Comparison of ENCODE assay signal across 13 mouse cellular contexts in the genomic region with DNA sequence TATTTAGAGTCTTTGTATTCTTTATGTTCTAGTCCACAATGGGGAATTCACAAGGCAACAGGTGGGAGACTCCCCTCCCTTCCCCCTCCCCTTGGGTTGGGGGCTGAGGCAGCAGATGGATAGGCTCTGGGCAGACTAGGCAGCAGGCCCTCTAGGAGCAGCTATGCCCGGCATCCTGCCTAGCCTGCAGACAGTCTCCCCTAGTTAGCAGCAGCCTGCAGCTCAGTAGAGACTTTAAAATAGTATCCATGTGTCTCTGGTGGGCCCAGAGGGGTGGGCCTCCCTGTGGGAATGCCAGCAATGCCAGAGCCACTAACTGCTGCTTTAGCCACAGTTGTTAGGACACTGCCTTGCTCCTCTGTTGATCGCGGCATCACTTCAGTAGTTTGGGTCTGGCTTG. TPM values are rescaled to one million over a fixed set of nuclear protein-coding genes. Genes with fewer than 3 reads are reported as not detected.
A peak's percentile ranks its signal among the peaks of the same experiment; 100 is the strongest.
DNase-seq lines count a peak whose midpoint lies in the region; ATAC-seq and TF ChIP-seq lines count a peak whose summit lies in the region.
"Had no signal": no experiment of that assay in that cellular context is flagged by ENCODE, and none has a peak within 500 bp of the region (broad histone marks: within the 10 kb centered on the region; RNA-seq: fewer than 3 reads in every experiment).

No protein-coding gene starts in this region.

- no peaks in the 10 kb centered on the region for H3K27me3 ChIP-seq in heart, embryonic 10.5 days (ENCODE audit: insufficient read depth, poor library complexity, severe bottlenecking)
- H3K27me3 ChIP-seq in heart, postnatal 0 days (ENCODE audit: control insufficient read depth, insufficient read depth, low read length) = no peaks in the 10 kb centered on the region
- no peaks in the 10 kb centered on the region for H3K27me3 ChIP-seq in midbrain, embryonic 14.5 days (ENCODE audit: control insufficient read depth, insufficient read depth, low read length)
- H3K27me3 ChIP-seq in midbrain, embryonic 13.5 days = no peaks in the 10 kb centered on the region
- no peaks in the 10 kb centered on the region for H3K27me3 ChIP-seq in hindbrain, embryonic 13.5 days
- H3K27me3 ChIP-seq: neural tube, embryonic 12.5 days had no signal

- no peaks in the 10 kb centered on the region for H3K9me3 ChIP-seq in heart, embryonic 10.5 days
- no peaks in the 10 kb centered on the region for H3K9me3 ChIP-seq in heart, postnatal 0 days (replicated peaks; ENCODE audit: control insufficient read depth, low read length)
- no peaks in the 10 kb centered on the region for H3K9me3 ChIP-seq in midbrain, embryonic 14.5 days (ENCODE audit: control insufficient read depth, low read length)
- H3K9me3 ChIP-seq in midbrain, embryonic 13.5 days = no peaks in the 10 kb centered on the region
- no peaks in the 10 kb centered on the region for H3K9me3 ChIP-seq in hindbrain, embryonic 13.5 days
- H3K9me3 ChIP-seq: neural tube, embryonic 12.5 days had no signal

- no peak for ATAC-seq in heart, postnatal 0 days (ENCODE audit: insufficient read depth, low read depth)
- no peak for ATAC-seq in midbrain, embryonic 14.5 days (ENCODE audit: low FRiP score, low TSS enrichment)
- no peak for ATAC-seq in midbrain, embryonic 13.5 days
- no peak for ATAC-seq in hindbrain, embryonic 13.5 days (ENCODE audit: low FRiP score)

- WGBS in heart, embryonic 10.5 days = 69% methylated on average over 3 of the region's 3 CpGs
- 33% methylated on average over 3 of the region's 3 CpGs for WGBS in heart, postnatal 0 days
- 84% methylated on average over 3 of the region's 3 CpGs for WGBS in midbrain, embryonic 14.5 days
- 89% methylated on average over 3 of the region's 3 CpGs for WGBS in midbrain, embryonic 13.5 days
- 88% methylated on average over 3 of the region's 3 CpGs for WGBS in hindbrain, embryonic 13.5 days

- no peak for TF ChIP-seq EP300 in heart, postnatal 0 days (IDR thresholded peaks at IDR 0.05; ENCODE audit: low read depth)

- no peak for DNase-seq in heart, embryonic 10.5 days (ENCODE audit: low spot score)
- no peak for DNase-seq in heart, adult 9 months (ENCODE audit: low spot score in 2 of 2)
- no peak for DNase-seq in heart, postnatal 0 days (ENCODE audit: low spot score)
- DNase-seq in heart, postnatal 4 days = no peak
- peak; percentile 3 for DNase-seq in midbrain, embryonic 14.5 days
- DNase-seq: kidney, adult 18-20 months; lung, embryonic 14.5 days; lung, postnatal 4 days had no signal

- no peak overlapping the region for H3K4me3 ChIP-seq in heart, embryonic 10.5 days
- H3K4me3 ChIP-seq in heart, postnatal 0 days (ENCODE audit: low read depth, low read length) = no peak overlapping the region
- no peak overlapping the region for H3K4me3 ChIP-seq in midbrain, embryonic 14.5 days (replicated peaks; ENCODE audit: low read depth, low read length)
- H3K4me3 ChIP-seq in midbrain, embryonic 13.5 days (replicated peaks) = no peak overlapping the region
- no peak overlapping the region for H3K4me3 ChIP-seq in hindbrain, embryonic 13.5 days
- H3K4me3 ChIP-seq: neural tube, embryonic 12.5 days had no signal

- peak overlapping the region; percentile 83 for H3K27ac ChIP-seq in heart, embryonic 10.5 days
- H3K27ac ChIP-seq in heart, postnatal 0 days (ENCODE audit: low read depth) = no peak overlapping the region
- no peak overlapping the region for H3K27ac ChIP-seq in midbrain, embryonic 14.5 days (replicated peaks; ENCODE audit: low read depth, low read length)
- H3K27ac ChIP-seq in midbrain, embryonic 13.5 days = no peak overlapping the region
- H3K27ac ChIP-seq in hindbrain, embryonic 13.5 days = no peak overlapping the region
- H3K27ac ChIP-seq: kidney, postnatal 0 days; neural tube, embryonic 12.5 days had no signal

- H3K4me2 ChIP-seq in heart, postnatal 0 days (ENCODE audit: low read depth, low read length) = no peak overlapping the region
- no peak overlapping the region for H3K4me2 ChIP-seq in midbrain, embryonic 14.5 days (ENCODE audit: low read length)
- no peak overlapping the region for H3K4me2 ChIP-seq in midbrain, embryonic 13.5 days (replicated peaks)
- H3K4me2 ChIP-seq in hindbrain, embryonic 13.5 days = no peak overlapping the region
- H3K4me2 ChIP-seq: liver, embryonic 11.5 days; lung, embryonic 14.5 days; neural tube, embryonic 12.5 days had no signal

- no peak for TF ChIP-seq CTCF in heart, postnatal 0 days (IDR thresholded peaks at IDR 0.05; ENCODE audit: low read depth)

- peaks cover 32% of the 10 kb centered on the region for H3K4me1 ChIP-seq in heart, embryonic 10.5 days
- peaks cover 17% of the 10 kb centered on the region for H3K4me1 ChIP-seq in heart, postnatal 0 days (ENCODE audit: control insufficient read depth, insufficient read depth)
- H3K4me1 ChIP-seq in midbrain, embryonic 14.5 days (ENCODE audit: control insufficient read depth, insufficient read depth, low read length) = no peaks in the 10 kb centered on the region
- peaks cover 8% of the 10 kb centered on the region; the same call in 1 of the 2 replicates for H3K4me1 ChIP-seq in midbrain, embryonic 13.5 days (replicated peaks)
- peaks cover 14% of the 10 kb centered on the region; the same call in 1 of the 2 replicates for H3K4me1 ChIP-seq in hindbrain, embryonic 13.5 days (replicated peaks)
- H3K4me1 ChIP-seq: neural tube, embryonic 12.5 days had no signal

- peaks cover 92% of the 10 kb centered on the region for H3K36me3 ChIP-seq in heart, embryonic 10.5 days
- peaks cover 90% of the 10 kb centered on the region for H3K36me3 ChIP-seq in heart, postnatal 0 days (replicated peaks; ENCODE audit: control insufficient read depth, insufficient read depth, low read length)
- peaks cover 92% of the 10 kb centered on the region for H3K36me3 ChIP-seq in midbrain, embryonic 14.5 days (ENCODE audit: control insufficient read depth, insufficient read depth, low read length)
- H3K36me3 ChIP-seq in midbrain, embryonic 13.5 days = peaks cover 97% of the 10 kb centered on the region
- peaks cover 97% of the 10 kb centered on the region for H3K36me3 ChIP-seq in hindbrain, embryonic 13.5 days

- H3K9ac ChIP-seq in heart, postnatal 0 days (replicated peaks; ENCODE audit: low read depth, low read length) = 0 out of 2 replicates have a peak overlapping the region, but pooled peaks have one; percentile 3
- H3K9ac ChIP-seq in midbrain, embryonic 14.5 days (replicated peaks; ENCODE audit: low read length) = no peak overlapping the region
- no peak overlapping the region for H3K9ac ChIP-seq in midbrain, embryonic 13.5 days (replicated peaks)
- H3K9ac ChIP-seq in hindbrain, embryonic 13.5 days = no peak overlapping the region
- H3K9ac ChIP-seq: lung, embryonic 14.5 days; neural tube, embryonic 12.5 days had no signal

RNA-seq across cellular contexts. Expression of a gene that starts 8.4 kb away (rescaled TPM):
- 4.5 and 7.2 TPM in 2 replicates for polyA plus RNA-seq in heart, embryonic 10.5 days (2016; fragmentation: Nextera tagmentation; extraction: Ambion mirVana)
- 3.3 and 7.4 TPM in 2 replicates for total RNA-seq in heart, postnatal 0 days (2014; rRNA removed; ENCODE audit: low replicate concordance)
- polyA plus RNA-seq in heart, postnatal 0 days (2015; fragmentation: Nextera tagmentation; extraction: Ambion mirVana) = 1.8 and 2.4 TPM in 2 replicates
- 1 to 10 TPM; 1.2 to 1.7 TPM for total RNA-seq in heart, postnatal 4 days (2021)
- 8.7 and 11.9 TPM in 2 replicates for polyA plus RNA-seq in midbrain, embryonic 14.5 days (2014; fragmentation: Nextera tagmentation; extraction: Ambion mirVana)
- 11.3 and 12.2 TPM in 2 replicates for polyA plus RNA-seq in midbrain, embryonic 13.5 days (2015; fragmentation: Nextera tagmentation; extraction: Ambion mirVana)
- 12.3 and 14.3 TPM in 2 replicates for polyA plus RNA-seq in hindbrain, embryonic 13.5 days (2015; fragmentation: Nextera tagmentation; extraction: Ambion mirVana)

RNA-seq across cellular contexts. Expression of a gene that starts 55.5 kb away (rescaled TPM):
- polyA plus RNA-seq in heart, embryonic 10.5 days (2016; fragmentation: Nextera tagmentation; extraction: Ambion mirVana) = 30.6 and 44.4 TPM in 2 replicates
- 21.3 and 30.0 TPM in 2 replicates for total RNA-seq in heart, postnatal 0 days (2014; rRNA removed; ENCODE audit: low replicate concordance)
- 11.9 and 13.1 TPM in 2 replicates for polyA plus RNA-seq in heart, postnatal 0 days (2015; fragmentation: Nextera tagmentation; extraction: Ambion mirVana)
- total RNA-seq in heart, postnatal 4 days (2021) = 10 to 100 TPM; 53.9 to 54.3 TPM
- polyA plus RNA-seq in midbrain, embryonic 14.5 days (2014; fragmentation: Nextera tagmentation; extraction: Ambion mirVana) = 30.1 and 43.9 TPM in 2 replicates
- polyA plus RNA-seq in midbrain, embryonic 13.5 days (2015; fragmentation: Nextera tagmentation; extraction: Ambion mirVana) = 40.0 and 44.3 TPM in 2 replicates
- polyA plus RNA-seq in hindbrain, embryonic 13.5 days (2015; fragmentation: Nextera tagmentation; extraction: Ambion mirVana) = 35.9 and 38.1 TPM in 2 replicates
